Mouse (Mus musculus): Measurements from ENCODE around the gene Nbdy. TPM values are rescaled to one million over a fixed set of nuclear protein-coding genes. Genes with fewer than 3 reads are reported as not detected.

The Nbdy gene
- polyA plus RNA-seq (2017; shearing (Covaris generic)): 10 to 100 TPM; 46.3 to 48.4 TPM

DNA sequence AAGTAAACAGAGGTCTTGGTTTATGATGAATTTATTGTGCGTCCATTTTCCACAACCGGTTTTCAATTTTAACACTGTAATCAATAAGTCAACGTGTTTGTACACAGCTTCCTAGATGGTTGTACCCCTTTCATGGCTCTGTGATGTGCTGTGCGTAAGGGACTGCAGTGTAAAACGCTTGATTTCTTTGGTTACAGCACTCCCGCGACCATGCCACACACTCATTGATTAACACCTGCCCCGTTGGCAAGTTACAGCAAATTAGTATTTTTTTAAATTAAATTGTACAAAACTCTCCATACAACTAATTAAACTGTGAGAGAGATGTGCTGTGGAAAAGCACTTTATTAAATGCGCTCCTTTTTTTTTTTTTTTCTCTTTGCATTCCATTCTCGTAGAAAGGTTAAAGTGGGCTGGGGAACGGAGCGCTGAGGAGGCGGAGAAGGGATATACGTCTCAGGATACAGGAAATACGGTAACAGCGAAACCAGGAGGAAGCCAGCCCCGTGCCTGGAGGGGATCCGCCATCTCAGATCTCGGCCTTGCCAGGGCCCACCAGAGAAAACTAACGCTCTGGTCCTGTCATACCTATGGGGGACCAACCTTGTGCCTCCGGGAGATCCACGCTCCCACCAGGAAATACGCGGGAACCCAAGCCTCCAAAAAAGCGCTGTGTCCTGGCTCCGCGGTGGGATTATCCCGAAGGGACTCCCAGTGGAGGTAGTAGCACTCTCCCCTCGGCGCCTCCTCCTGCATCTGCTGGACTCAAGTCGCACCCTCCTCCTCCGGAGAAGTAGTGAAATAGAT lies at the start of gene Nbdy:
TSS of gene Nbdy (plus strand) at position 481 of the 807 bp plus-strand sequence.
- peak; percentile 74 for ATAC-seq

DNA sequence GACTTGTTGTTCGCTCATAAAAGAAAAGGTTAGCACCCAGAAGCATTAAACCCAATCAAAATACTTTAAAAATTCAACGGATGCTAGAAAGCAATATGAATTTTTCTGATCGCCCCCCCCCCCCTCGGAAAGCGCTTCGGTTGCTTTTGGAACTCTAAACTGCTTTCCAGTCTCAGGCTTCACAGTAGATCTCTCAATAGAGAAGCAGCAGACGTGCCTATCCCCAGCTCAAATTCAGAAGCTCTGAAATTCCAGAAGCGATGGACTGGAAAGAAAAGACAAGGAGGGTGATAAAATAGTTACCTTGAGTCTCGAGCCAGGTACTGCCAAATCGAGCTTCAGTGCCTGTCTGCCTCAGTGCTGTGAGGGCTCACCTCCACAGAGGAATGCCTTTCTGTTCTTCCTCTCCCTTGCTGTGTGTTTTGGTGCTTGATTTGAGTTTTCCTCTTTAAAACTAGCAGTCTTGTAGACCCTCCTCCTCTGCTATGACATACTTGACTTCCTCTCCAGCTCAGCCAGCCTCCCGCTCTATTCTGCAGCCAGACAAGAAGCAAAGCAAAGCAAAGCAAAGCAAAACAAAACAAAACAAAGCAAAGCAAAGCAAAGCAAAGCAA lies 27.5 kb upstream of the Nbdy start, which contains the start of gene Kctd12b:
TSS of gene Kctd12b (minus strand) at position 610 of the 614 bp plus-strand sequence.
- ATAC-seq: peak; percentile 57

DNA sequence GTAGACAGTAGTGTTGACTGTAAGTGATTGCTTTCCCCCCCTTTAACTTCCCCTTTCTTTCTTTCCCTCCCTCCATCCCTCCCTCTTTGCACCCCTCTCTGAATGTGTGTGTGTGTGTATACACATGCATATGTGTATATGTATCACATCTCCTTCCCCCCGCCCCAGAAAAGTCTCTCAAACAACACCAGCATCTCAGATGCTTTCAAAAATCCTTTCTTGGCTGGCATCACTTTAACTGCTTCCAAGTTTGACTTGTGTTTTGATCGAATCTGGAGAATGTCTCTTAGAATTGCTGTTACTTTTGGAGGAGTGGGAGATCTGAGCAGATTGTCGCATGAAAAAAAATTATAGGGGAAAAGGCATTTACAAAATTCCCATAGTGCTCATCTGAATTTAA lies 22.9 kb upstream of the Nbdy start:
- ATAC-seq: no peak

DNA sequence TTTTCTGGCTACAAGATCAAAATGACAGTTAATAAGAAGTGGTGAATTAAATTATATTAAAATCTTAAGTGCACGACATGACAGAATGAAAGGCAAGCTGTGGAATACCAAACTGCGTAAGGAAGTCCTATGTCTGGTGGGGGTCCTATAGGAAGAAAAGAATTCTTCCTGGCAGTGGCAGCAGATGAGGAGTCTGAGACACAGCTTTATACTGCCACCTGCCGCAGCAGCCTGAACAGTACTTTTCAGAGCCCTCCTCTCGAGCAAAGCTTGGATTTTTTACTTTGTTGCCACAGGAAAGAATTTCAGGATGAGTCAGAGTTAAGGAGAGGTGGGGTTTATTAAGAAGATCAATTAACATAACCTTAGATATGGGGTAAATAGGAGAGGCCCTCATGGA lies 15.7 kb upstream of the Nbdy start:
- ATAC-seq: no peak

DNA sequence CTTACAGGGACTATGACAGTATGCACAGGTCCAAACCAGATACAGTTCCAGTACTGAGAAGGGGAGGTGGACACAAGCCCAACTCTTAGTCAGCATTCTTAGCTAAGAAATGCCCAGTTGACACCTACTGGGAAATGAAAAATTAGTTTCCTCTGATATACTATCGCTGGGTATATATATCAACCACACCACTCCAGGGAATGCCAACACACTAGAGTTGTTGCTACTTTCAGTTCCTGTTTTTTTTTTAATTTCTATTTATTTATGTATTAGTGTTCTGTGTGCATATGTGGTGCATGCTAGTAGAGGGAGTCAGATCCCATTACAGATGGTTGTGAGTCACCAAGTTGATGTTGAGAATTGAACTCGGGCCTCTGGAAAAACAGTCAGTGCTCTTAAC lies 6.7 kb upstream of the Nbdy start:
- ATAC-seq: no peak

DNA sequence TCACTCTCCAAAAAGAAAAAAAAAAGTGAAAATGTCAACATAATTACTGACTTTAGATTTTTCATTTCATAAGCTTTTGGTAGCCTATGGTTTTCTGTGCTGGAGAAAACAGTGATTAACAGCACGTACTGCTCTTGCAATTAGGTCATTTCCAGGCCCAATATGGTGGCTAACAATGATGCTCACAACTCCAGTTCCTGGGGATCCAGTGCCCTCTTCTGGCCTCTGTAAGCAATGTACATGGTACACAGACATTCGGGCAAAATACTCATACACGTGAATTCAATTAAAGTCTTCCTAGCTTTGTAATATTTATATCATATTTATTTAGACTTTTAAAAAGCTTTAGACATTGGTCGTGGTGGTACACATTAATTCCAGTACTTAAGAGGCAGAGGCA lies 3.8 kb upstream of the Nbdy start:
- peak; percentile 37 for ATAC-seq

DNA sequence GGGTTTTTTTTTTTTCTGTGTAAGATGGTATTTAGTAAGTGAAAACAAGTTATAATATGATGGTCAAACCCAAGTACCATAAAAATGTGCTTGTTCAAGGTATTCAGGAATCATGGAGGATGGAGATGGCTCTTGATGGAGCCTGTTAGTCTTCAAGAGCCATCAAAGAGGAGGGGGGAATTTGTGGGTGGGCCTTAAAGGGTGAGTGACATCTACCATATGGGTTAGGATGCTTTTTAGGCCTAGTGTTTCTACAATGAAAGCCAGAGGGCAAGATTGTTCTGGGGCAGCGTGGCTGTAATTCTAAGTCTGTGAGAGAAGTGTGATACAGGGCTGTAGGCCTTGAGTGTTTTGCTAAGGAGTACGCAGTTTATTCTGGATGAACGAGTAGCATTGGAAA lies 1.0 kb downstream of the Nbdy start:
- ATAC-seq: no peak

DNA sequence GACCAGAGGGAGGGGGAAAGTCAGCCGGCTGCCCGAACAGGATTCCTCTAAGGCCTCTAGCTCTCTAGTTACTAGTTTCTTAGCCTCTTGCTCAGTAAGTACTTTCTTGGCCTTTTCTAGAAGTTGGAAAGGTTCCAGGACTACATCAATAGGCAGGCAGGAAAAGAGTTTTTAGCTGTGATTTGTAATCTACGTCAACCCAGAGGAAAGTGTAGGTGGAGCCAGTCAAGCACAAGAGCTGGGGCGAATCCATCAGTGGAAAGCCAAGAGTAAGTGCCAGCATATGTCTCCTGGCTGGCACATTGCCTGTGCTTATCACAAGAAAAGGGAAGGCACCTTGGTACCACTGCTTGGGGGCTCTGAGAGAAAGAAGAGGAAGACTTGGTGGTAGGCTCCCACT lies 12.3 kb downstream of the Nbdy start:
- no peak for ATAC-seq

DNA sequence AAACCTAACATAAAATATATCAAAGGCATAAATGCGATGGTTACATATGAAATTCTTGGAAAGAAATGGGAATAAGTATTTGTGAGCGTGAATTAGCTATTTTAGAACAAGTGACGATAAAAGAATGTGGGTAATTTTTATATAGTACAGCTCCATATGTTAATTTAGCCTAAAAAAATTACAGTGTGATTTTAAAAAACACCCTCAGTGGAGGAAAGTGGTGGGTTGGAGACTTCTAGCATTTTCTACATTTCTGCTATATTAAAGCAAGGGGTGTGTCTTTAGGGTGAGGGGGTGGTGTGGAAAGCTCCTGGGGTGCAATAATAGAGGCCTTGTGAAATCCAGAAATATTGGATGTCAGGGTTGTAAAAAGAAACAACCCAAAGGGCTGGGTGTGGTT lies 19.1 kb downstream of the Nbdy start:
- ATAC-seq: no peak

DNA sequence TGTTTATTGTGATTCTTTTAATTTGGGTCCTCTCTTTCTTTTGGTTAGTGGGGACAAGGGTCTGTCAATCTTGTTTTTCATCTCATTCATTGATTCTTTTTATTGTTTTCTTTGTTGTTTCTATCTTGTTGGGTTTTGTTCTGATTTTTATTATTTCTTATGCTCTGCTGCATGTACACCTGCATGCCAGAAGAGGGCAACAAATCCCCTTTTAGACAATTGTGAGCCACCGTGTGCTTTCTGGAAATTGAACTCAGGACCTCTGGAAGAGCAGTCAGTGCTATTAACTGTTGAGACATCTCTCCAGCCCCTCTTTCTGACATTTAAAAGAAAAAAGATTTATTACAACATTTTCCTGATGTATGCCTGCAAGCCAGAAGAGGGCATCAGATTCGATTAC lies 25.8 kb downstream of the Nbdy start:
- no peak for ATAC-seq

Other genes starting within 250 kb of the Nbdy start
- gene Ubqln2, start 225.4 kb upstream of the Nbdy start, polyA plus RNA-seq (2017; shearing (Covaris generic)): 1 to 10 TPM; 3.1 to 5.9 TPM
- not detected for gene Cypt3, start 165.0 kb upstream of the Nbdy start, polyA plus RNA-seq (2017; shearing (Covaris generic))
- under 1 TPM; 0.16 to 0.24 TPM for gene Kctd12b, start 27.2 kb upstream of the Nbdy start, polyA plus RNA-seq (2017; shearing (Covaris generic))
- 10 to 100 TPM; 13.7 to 17.0 TPM for gene Spin2c, start 108.6 kb downstream of the Nbdy start, polyA plus RNA-seq (2017; shearing (Covaris generic))

All from activated CD4-positive, CD25-positive, alpha-beta regulatory T cell, adult 4 months (primary cell).